Mouse (Mus musculus) C2C12 (cell line): Measurements from ENCODE around the gene Fbxw11.
A peak's percentile ranks its signal among the peaks of the same experiment; 100 is the strongest.

Experiments used
- CEBPB ChIP-seq: IDR thresholded peaks from one replicate; pipeline ENCODE4 v1.6.1; 2011; ENCODE audit warnings: low read depth, mild to moderate bottlenecking, control low read depth, moderate library complexity
- CTCF ChIP-seq: IDR thresholded peaks from one replicate; pipeline ENCODE4 v1.5.1; 2011; ENCODE audit not compliant: control insufficient read depth, insufficient read depth, insufficient read length
- MAX ChIP-seq: IDR thresholded peaks from one replicate; pipeline ENCODE4 v1.6.1; 2011; ENCODE audit warnings: mild to moderate bottlenecking, control low read depth
- USF1 ChIP-seq: IDR thresholded peaks from one replicate; pipeline ENCODE4 v1.6.1; 2011; ENCODE audit warnings: low read depth, mild to moderate bottlenecking, control low read depth, moderate library complexity

GRCm38 (mm10) chr11:32662082-32662656, 19.6 kb downstream of the Fbxw11 start:
- no peak for TF ChIP-seq CTCF
- TF ChIP-seq USF1: no peak
- peak; percentile 19 for TF ChIP-seq CEBPB
- TF ChIP-seq MAX: peak; percentile 45
